Mouse (Mus musculus): ENCODE measurements around the gene Rhebl1. TPM values are rescaled to one million over a fixed set of nuclear protein-coding genes. Genes with fewer than 3 reads are reported as not detected.
A peak's percentile ranks its signal among the peaks of the same experiment; 100 is the strongest.

Rhebl1 gene
- polyA plus RNA-seq, 1 experiment from 2014 or later = 6.6 TPM

DNA sequence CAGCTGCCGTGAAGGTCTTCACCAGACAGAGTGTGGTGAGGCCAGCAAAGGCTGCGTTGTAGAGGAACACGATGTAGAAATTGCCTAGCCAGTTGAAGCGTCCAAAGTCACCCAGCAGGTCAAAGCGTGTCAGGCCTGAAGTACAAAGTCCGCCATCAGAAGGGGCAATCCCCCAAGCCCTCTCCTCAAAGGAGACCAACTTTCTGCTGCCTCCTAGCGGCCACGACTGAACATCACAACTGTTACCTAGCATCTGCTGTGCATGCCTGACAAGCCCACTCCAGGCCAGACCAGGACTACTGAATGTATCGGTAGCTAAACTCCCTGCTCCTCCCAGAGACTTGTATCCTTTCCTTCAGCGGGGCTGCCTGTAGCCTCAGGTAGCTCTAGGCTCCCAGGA is 10.4 kb upstream of the Rhebl1 start:
- Histone ChIP-seq H3K4me2 (no peak overlapping the region), H3K27me3 (replicated peaks) (peaks cover 11% of the 10 kb centered on the region), H3K4me3 (no peak overlapping the region), H3K9ac (no peak overlapping the region), H3K36me3 (peaks cover 68% of the 10 kb centered on the region), H3K27ac (replicated peaks) (no peak overlapping the region), H3K4me1 (no peaks in the 10 kb centered on the region), H3K9me3 (no peaks in the 10 kb centered on the region)
- 28% methylated on average over 10 of the region's 10 CpGs for WGBS
- ATAC-seq (ENCODE audit: extremely low read depth, insufficient number of reproducible peaks, low FRiP score, low TSS enrichment) = no peak

DNA sequence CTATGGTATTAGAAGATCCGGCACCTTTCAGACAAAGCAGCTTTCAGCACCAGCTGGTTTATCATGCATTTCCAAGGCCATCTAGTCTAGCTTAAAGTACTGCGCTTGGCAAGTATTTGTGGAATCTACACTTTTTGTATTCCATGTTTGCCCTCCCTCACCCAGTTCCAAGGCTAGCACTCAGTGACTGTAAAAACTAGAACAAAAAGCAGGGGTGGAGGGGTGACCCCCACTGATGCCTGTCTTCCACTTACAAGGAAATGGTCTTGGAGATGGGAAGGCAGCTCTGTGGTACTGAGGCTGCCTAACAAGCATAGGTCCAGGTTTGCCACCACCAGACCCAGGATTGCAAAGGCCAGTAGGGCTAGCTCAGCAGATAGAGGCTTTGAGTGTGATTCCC is 8.3 kb upstream of the Rhebl1 start:
- no peak for ATAC-seq (ENCODE audit: extremely low read depth, insufficient number of reproducible peaks, low FRiP score, low TSS enrichment)
- no peak overlapping the region for H3K4me3 ChIP-seq
- H3K4me1 ChIP-seq = peaks cover 12% of the 10 kb centered on the region
- H3K9ac ChIP-seq = no peak overlapping the region
- 80% methylated on average over 2 of the region's 2 CpGs for WGBS
- peaks cover 47% of the 10 kb centered on the region for H3K36me3 ChIP-seq
- H3K9me3 ChIP-seq = no peaks in the 10 kb centered on the region
- peaks cover 31% of the 10 kb centered on the region for H3K27me3 ChIP-seq (replicated peaks)
- H3K27ac ChIP-seq (replicated peaks) = no peak overlapping the region
- no peak overlapping the region for H3K4me2 ChIP-seq

DNA sequence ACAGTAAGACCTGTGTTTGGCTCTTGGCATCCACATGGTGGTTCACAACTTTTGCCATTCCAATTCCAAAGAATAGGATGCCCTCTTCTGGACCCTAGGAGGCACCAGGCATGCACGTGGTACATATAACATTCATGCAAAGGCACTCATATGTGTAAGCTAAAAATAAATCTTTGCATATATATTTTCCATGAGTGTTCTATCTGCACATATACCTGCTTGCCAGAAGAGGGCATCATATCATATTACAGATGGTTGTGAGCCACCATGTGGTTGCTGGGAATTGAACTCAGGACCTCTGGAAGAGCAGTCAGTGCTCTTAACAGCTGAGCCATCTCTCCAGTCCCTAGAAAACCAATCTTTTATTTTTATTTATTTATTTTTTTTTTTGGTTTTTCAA is 7.2 kb upstream of the Rhebl1 start:
- Histone ChIP-seq H3K9ac (no peak overlapping the region), H3K4me3 (no peak overlapping the region), H3K27me3 (replicated peaks) (peaks cover 42% of the 10 kb centered on the region), H3K4me2 (no peak overlapping the region), H3K4me1 (peaks cover 23% of the 10 kb centered on the region), H3K36me3 (peaks cover 37% of the 10 kb centered on the region), H3K9me3 (no peaks in the 10 kb centered on the region), H3K27ac (replicated peaks) (no peak overlapping the region)
- ATAC-seq (ENCODE audit: extremely low read depth, insufficient number of reproducible peaks, low FRiP score, low TSS enrichment) = no peak
- 50% methylated on average over 1 of the region's 1 CpGs for WGBS

DNA sequence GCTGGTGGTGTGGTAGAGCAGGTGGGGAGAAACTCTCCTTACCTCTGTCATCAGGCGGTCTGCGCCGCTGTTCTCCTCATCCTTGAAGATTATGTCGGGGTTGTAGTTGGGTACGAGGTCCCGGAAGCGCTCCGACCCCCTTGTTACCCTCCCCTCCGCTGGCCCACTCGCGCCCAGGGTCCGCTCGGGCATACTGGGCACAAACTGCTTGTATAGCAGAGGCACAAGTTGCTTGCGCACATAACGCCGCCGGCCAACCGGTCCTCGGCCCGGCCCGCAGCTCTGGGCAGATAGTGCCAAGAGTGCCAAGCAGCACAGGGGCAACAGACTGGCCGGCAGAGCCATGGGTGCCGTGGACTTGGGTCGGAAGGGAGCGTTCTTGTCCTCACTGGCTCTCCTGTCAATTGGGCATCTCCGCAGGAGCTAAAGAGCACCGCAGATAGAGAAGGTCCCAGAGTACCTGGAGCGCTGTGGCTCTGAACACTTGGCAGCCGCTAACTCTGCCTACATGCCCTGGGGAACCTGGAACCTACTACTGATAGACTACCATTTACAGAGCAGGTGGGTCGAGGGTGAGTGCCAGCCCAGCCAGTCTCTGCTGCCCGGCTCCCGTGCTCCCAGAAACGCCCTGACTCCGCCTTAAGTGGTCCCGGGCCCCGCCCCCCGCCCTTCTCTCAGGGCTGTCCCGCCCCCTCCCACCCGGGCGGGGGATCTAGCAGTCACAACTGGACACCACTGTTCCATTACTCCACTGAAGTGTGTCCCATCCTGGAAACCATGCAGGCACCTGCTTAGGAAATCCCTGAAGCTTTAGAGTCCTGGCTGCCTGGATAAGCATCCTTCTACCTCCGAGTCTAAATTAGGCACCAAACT is 3.8 kb upstream of the Rhebl1 start, which contains the start of gene Dhh:
TSS of gene Dhh (minus strand) at position 613 of the 873 bp plus-strand sequence.
- peaks cover 75% of the 10 kb centered on the region for H3K27me3 ChIP-seq (replicated peaks)
- WGBS = 2% methylated on average over 41 of the region's 41 CpGs
- peaks cover 55% of the 10 kb centered on the region for H3K4me1 ChIP-seq
- no peak for ATAC-seq (ENCODE audit: extremely low read depth, insufficient number of reproducible peaks, low FRiP score, low TSS enrichment)
- H3K27ac ChIP-seq (replicated peaks) = no peak within 1 kb of the TSS
- no peaks in the 10 kb centered on the region for H3K9me3 ChIP-seq
- peak within 1 kb of the TSS; percentile 73 for H3K9ac ChIP-seq
- peaks cover 6% of the 10 kb centered on the region for H3K36me3 ChIP-seq
- H3K4me3 ChIP-seq = peak within 1 kb of the TSS; percentile 50
- H3K4me2 ChIP-seq = peak within 1 kb of the TSS; percentile 100

DNA sequence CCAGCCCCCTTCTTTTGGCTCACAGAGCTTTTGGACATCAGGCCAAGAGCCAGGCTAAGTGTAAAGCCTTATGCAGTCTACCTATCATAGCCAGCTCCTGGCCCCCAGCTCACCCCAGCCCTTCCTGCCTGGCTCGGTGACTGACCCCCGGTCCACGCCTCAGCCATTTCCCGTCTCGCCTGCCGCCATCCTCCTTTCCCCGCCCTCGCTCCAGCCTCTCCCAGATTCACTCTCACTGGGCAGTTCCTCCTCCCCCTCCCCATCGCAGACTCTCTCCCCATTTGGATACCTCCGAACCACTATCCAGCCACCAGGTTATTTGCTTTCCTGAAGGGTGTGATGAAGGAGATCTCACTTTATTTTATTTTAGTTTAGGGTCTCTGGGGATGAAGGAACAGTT is 3.2 kb upstream of the Rhebl1 start:
- peaks cover 55% of the 10 kb centered on the region for H3K4me1 ChIP-seq
- peak overlapping the region; percentile 73 for H3K9ac ChIP-seq
- H3K36me3 ChIP-seq = no peaks in the 10 kb centered on the region
- ATAC-seq (ENCODE audit: extremely low read depth, insufficient number of reproducible peaks, low FRiP score, low TSS enrichment) = no peak
- H3K27me3 ChIP-seq (replicated peaks) = peaks cover 82% of the 10 kb centered on the region
- H3K4me3 ChIP-seq = peak overlapping the region; percentile 50
- 5% methylated on average over 10 of the region's 10 CpGs for WGBS
- peak overlapping the region; percentile 100 for H3K4me2 ChIP-seq
- H3K9me3 ChIP-seq = no peaks in the 10 kb centered on the region
- H3K27ac ChIP-seq (replicated peaks) = no peak overlapping the region

DNA sequence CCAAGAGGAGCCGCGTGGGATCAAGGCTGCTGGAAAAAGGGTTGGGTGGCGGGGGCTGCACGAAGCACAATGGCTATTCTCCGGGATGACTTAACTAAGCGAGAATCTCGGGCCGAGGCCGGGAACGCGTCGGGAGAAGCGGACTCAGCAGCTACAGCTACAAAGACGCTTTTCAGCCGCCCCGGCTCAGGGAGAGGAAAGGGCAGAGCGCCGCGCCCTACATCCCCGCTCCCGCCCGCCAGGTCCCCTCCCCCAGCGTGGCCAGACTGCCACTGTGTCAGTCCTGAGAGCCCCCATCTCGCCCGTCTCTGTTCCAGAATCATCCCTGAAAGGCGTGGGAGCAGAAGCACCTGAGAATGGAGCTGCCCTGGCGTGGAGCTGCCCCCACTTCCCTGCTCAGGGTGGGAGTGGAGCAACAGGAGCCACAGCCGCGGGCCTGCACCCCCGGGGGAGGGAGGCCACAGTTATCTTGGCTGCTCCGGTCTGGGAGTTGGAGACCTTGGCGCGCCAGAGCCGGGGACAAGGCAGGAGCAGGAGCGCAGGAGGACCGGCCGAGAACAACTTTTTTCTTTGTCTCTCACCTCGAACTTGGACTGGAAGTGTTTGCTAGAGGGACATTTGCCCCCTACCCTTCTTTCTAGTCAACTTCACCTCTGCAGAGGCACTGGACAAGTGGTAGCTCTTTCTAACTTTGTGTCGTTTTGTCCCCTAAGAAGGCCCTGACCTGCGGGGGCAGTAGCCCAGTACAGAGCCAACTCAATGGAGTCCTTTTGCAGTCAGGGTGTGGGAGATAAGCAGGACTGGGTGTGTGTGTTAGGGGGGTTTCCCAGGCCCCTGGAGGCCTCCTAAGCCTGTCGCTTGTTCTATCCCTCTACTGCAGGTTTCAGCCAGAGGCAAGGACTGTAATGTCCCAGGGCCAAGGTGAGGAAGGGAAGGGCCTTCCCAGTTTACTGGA is 1.6 kb upstream of the Rhebl1 start:
- H3K4me2 ChIP-seq = peak overlapping the region; percentile 100
- no peaks in the 10 kb centered on the region for H3K36me3 ChIP-seq
- peaks cover 94% of the 10 kb centered on the region for H3K27me3 ChIP-seq (replicated peaks)
- no peak for ATAC-seq (ENCODE audit: extremely low read depth, insufficient number of reproducible peaks, low FRiP score, low TSS enrichment)
- peak overlapping the region; percentile 36 for H3K27ac ChIP-seq (replicated peaks)
- 2% methylated on average over 41 of the region's 41 CpGs for WGBS
- peak overlapping the region; percentile 64 for H3K4me3 ChIP-seq
- H3K4me1 ChIP-seq = peaks cover 62% of the 10 kb centered on the region
- no peaks in the 10 kb centered on the region for H3K9me3 ChIP-seq
- peak overlapping the region; percentile 80 for H3K9ac ChIP-seq

DNA sequence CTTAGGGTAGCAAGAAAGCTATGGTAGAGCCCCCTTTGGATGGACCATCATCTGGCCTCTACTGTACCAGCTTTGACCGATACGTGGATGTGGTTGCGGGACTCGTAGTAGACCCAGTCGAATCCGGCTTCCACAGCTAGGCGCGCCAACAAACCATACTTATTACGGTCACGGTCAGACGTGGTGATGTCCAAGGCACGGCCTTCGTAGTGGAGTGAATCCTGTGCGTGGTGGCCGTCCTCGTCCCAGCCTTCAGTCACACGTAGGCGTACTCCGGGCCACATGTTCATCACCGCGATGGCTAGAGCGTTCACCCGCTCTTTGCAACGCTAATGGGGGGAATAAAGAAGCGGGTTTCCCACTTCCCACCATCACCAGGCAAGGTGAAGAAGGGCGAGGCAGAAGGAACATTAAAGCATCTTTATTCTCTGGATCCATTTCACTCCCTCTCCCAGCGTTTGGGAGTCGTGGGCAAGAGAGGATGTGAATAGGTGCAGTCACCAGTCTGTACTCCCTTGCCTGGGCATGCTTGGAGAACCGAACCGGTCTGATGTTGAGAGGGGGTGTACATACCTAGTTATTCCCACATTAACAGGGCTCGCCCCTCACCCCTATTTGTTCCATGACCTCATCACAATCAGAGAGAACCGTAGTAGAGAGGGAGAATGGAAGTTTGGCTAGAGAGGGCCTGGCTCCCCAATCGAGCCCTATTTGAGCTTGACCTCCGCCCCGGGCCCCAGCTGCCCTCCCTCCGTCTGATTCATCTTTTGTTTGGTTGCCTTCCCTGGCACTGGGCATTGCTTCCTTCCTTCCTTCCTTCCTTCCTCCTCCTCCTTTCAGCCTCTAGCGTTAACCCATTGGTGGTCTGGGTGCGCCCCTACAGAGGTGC is 650 bp upstream of the Rhebl1 start:
- no peak for ATAC-seq (ENCODE audit: extremely low read depth, insufficient number of reproducible peaks, low FRiP score, low TSS enrichment)
- 5% methylated on average over 38 of the region's 38 CpGs for WGBS
- Histone ChIP-seq H3K4me1 (peaks cover 62% of the 10 kb centered on the region), H3K4me2 (peak overlapping the region; percentile 100), H3K36me3 (no peaks in the 10 kb centered on the region), H3K27me3 (replicated peaks) (peaks cover 86% of the 10 kb centered on the region), H3K27ac (replicated peaks) (0 out of 2 replicates have a peak overlapping the region, but pooled peaks have one; percentile 34), H3K9me3 (no peaks in the 10 kb centered on the region), H3K4me3 (peak overlapping the region; percentile 64), H3K9ac (peak overlapping the region; percentile 80)

DNA sequence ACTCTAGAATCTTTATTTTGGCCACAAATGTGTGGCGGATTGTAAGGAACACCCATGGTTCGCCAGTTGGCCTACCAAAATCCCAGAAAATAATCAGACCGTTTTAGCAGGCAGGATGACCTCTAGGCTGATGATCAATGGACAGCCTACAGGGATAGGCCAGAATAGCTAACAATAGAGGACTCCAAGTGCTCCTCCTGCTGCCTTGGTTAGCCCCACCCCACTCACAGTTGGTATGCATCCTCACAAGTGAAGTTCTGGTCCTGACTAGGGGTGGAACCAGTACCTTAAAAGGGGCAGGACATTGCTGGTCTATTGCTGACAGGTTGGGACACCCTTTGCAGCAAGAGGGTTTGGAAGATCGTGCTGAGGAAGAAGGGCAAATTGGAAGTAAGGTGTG is 1.3 kb downstream of the Rhebl1 start:
- Histone ChIP-seq H3K9ac (no peak overlapping the region), H3K4me3 (peak overlapping the region; percentile 64; the same call in 1 of the 2 replicates), H3K9me3 (no peaks in the 10 kb centered on the region), H3K4me1 (peaks cover 54% of the 10 kb centered on the region), H3K27ac (replicated peaks) (no peak overlapping the region), H3K4me2 (peak overlapping the region; percentile 100; the same call in 1 of the 2 replicates), H3K36me3 (no peaks in the 10 kb centered on the region), H3K27me3 (replicated peaks) (peaks cover 67% of the 10 kb centered on the region)
- WGBS = 58% methylated on average over 4 of the region's 4 CpGs
- no peak for ATAC-seq (ENCODE audit: extremely low read depth, insufficient number of reproducible peaks, low FRiP score, low TSS enrichment)

DNA sequence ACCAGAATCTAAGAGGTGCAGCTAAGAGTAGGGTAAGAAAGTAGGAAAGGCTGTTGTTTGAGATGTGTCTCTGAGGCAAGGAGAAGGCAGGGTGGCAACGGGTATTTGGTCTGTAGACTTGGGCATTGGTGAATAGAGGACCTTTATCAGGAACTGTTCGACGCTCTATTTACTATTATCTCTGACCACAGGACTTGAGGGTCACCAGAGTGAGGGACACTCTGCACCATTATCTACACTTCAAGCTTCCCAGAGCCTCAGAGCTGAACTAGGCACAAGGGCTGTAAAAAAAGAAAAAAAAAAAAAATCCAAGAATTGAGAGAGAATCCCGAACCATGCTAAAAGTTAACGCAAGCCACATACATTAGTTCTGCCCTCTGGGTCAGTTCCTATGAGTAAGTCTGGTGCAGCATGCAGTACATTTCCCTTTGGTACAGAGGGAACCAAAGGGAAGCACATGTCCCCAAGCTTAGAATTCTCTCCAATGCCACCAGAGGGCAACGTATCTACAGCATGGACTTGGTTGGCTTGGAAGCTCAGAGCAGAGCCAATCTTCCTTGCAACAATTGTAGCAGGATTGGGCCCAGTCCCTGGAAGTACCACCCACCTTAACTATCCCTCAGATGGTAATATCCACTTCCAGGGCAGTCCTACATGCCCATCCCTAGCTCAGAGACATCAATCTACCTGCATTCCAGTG is 2.3 kb downstream of the Rhebl1 start:
- H3K27ac ChIP-seq (replicated peaks) = no peak overlapping the region
- no peak for ATAC-seq (ENCODE audit: extremely low read depth, insufficient number of reproducible peaks, low FRiP score, low TSS enrichment)
- peaks cover 44% of the 10 kb centered on the region for H3K4me1 ChIP-seq
- H3K4me2 ChIP-seq = peak overlapping the region; percentile 59; the same call in 1 of the 2 replicates
- H3K27me3 ChIP-seq (replicated peaks) = peaks cover 57% of the 10 kb centered on the region
- no peaks in the 10 kb centered on the region for H3K36me3 ChIP-seq
- H3K9ac ChIP-seq = 0 out of 2 replicates have a peak overlapping the region, but pooled peaks have one; percentile 54
- H3K4me3 ChIP-seq = no peak overlapping the region
- WGBS = 26% methylated on average over 6 of the region's 6 CpGs
- no peaks in the 10 kb centered on the region for H3K9me3 ChIP-seq

DNA sequence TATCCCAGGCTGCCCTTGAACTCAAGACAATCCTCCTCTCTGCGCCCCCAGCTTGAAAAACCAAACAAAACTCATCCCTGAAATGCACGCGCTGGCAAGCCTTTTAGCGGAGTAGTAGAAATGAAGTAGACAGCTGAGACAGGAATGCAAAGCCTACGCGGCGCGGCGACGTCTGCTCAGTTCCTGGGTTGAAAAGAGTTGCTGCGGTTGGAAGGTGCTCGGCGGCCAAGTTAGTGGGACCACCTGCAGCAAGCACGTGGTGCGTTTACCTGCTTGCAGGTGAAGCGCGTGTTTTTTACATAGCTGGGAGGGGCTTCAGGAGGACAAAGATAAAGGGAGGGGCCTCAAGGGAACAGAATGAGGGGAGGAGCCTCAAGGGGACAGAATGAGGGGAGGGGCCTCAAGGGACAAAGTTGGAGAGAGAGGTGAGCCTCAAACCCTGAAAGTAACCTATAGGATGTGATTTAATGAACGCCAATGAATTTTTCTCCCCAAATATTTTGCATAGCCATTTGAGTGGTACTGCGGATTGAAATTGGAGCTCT is 3.1 kb downstream of the Rhebl1 start:
- ATAC-seq (ENCODE audit: extremely low read depth, insufficient number of reproducible peaks, low FRiP score, low TSS enrichment) = 0 out of 2 replicates have a peak, but pooled peaks have one; percentile 9
- H3K4me2 ChIP-seq = peak overlapping the region; percentile 59
- no peak overlapping the region for H3K27ac ChIP-seq (replicated peaks)
- H3K36me3 ChIP-seq = no peaks in the 10 kb centered on the region
- H3K27me3 ChIP-seq (replicated peaks) = peaks cover 51% of the 10 kb centered on the region
- H3K4me1 ChIP-seq = peaks cover 36% of the 10 kb centered on the region
- peak overlapping the region; percentile 26; the same call in 1 of the 2 replicates for H3K4me3 ChIP-seq
- 13% methylated on average over 19 of the region's 19 CpGs for WGBS
- H3K9ac ChIP-seq = peak overlapping the region; percentile 54
- no peaks in the 10 kb centered on the region for H3K9me3 ChIP-seq
